Mouse (Mus musculus): ENCODE measurements at regions not wholly inside any gene's neighbourhood (a gene's known extent, or its start where the extent isn't known, plus 50 kb on each side); places are given as distances from the start of the nearest gene placed in this dataset.

DNA sequence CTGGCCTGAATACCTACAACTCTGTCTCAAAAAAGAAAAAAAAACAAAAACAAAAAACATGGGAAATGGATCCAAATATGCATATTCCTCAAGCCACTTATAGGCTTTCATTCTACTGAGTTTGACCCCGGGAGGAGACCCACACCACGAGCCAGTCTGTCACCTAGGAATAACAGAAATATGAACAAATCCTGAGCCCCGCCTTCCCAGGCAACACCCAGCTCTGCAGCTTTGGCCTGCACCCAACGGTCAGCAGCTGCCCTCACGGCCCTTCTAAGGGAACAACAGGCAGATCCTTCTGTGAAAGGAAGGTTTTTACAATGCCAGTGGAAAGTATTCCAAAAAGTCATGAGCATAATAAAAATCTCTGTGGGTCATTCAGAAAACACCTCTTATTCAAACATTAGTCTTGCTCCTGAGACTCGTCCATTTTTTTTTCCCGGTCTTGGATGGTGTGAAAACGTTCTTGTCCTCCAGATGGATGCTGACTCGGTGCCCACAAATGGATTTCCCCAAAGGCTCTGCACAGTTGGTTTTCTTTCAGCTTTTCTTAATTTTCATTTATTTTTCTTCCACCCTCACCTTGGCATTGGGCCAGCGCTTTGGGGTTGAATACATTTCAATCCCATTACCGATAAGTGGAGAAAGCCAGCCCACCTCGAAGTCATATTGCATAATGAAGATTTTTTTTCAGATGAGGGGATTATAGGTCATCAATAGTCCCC, 130.6 kb upstream of the Ptprt start:
- no peak for TF ChIP-seq CTCF (IDR thresholded peaks at IDR 0.05)
- Histone ChIP-seq H3K27ac (no peak overlapping the region), H3K4me3 (no peak overlapping the region)
- DNase-seq (ENCODE audit: extremely low spot score in 1 of 2, low spot score in 2 of 2) = no peak
- intact Hi-C loops (cut with DNase I) = no loop called here

- no peak overlapping the region for H3K27ac ChIP-seq
- intact Hi-C loops (cut with DNase I) = no loop called here
- no peak for DNase-seq (ENCODE audit: extremely low spot score in 1 of 2, low spot score in 2 of 2)
- no peak overlapping the region for H3K4me3 ChIP-seq
- TF ChIP-seq CTCF (IDR thresholded peaks at IDR 0.05) = no peak
These were observed 123.3 kb upstream of the Ptprt start for GRCm38 (mm10) chr2:162784176-162784813.

GRCm38 (mm10) chr2:162781599-162781998, 120.7 kb upstream of the Ptprt start:
- peak; percentile 16 to 54 for DNase-seq (ENCODE audit: extremely low spot score in 1 of 2, low spot score in 2 of 2)
- intact Hi-C loops (cut with DNase I) = loop anchor here (1.0 kb wide), 1 partner anchor 107 kb away; no protein-coding TSS in a partner anchor
- Histone ChIP-seq H3K27ac (no peak overlapping the region; the same call in 1 of the 2 replicates), H3K4me3 (no peak overlapping the region)
- TF ChIP-seq CTCF (IDR thresholded peaks at IDR 0.05) = no peak; the same call in 1 of the 2 replicates

GRCm38 (mm10) chr2:162776542-162776941, 115.6 kb upstream of the Ptprt start:
- Histone ChIP-seq H3K4me3 (no peak overlapping the region), H3K27ac (peak overlapping the region; percentile 69)
- DNase-seq (ENCODE audit: extremely low spot score in 1 of 2, low spot score in 2 of 2) = peak; percentile 31 to 36
- intact Hi-C loops (cut with DNase I) = no loop called here
- TF ChIP-seq CTCF (IDR thresholded peaks at IDR 0.05) = no peak

DNA sequence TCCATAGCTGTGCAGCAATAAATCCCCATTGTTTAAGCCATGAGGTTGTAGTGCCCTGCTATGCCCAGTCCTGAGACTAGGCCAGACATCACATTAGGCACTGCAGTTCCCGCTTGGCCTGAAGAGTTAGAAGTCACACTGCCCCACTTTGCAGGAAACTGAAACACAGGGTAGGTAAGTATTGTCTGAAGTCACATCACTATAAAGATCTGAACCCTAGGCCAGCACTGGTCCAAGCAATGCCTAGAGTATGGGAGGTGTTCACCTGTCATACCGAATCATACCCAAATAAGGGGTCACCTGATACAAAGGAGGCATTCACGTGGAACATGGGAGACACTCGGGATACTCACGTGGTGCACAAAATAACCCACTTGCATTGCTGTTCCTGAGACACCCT, 111.6 kb upstream of the Ptprt start:
- TF ChIP-seq CTCF (IDR thresholded peaks at IDR 0.05) = no peak
- DNase-seq (ENCODE audit: extremely low spot score in 1 of 2, low spot score in 2 of 2) = no peak
- Histone ChIP-seq H3K4me3 (no peak overlapping the region), H3K27ac (no peak overlapping the region)
- intact Hi-C loops (cut with DNase I) = no loop called here

DNA sequence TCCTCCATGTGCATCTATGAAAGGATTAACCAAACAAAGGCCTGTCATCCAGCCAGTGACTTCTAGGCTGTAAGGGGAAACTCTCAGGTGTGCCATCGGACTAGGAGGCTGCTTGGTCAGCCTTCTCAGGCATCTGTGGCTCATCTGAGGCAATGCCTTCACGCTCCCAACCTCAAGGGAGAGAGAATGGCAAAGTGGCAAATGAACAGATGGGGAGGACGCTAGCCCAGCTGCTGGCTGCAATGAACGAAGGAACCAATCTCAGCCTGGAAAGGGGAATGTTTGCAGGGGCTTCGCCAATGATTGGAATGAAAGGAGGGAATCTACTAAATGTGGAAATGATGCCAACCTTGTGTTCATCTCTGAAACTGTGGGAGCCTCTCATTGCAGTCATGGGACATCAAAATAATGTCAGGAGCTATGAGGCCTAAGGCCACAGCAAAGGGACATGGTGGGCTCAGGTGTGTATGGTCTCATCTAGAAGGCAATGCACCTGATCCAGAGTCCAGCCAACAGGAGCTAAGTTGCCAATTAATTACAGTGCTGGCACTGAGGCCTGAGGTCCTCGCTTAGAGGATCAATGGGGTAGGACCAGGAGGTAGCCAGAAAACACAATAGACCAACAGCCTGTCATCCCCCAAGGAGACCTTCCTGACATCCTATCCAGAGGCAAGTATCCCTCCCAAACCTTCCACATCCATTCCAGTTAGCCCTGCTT, 108.9 kb upstream of the Ptprt start:
- no peak for TF ChIP-seq CTCF (IDR thresholded peaks at IDR 0.05)
- Histone ChIP-seq H3K4me3 (no peak overlapping the region), H3K27ac (no peak overlapping the region)
- no peak for DNase-seq (ENCODE audit: extremely low spot score in 1 of 2, low spot score in 2 of 2)
- intact Hi-C loops (cut with DNase I) = no loop called here

DNA sequence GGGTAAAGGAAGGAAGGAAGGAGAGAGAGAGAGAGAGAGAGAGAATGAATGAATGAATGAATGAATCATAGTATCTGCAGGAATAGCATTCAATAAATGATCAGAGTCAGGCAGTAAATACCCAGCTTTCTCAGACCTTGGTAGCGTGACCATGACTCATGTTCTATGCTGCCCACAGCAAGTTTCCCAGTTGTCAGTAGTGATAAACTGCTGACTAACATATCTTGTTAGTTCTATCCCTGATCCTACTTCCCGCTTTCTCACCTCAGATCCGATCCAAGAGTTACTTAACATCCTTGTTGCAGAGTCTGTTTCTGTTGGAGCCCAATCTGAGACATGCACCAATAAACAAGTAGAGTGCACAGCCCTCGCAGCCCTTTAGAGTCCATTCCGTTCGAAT, 103.1 kb upstream of the Ptprt start:
- DNase-seq (ENCODE audit: extremely low spot score in 1 of 2, low spot score in 2 of 2) = no peak
- TF ChIP-seq CTCF (IDR thresholded peaks at IDR 0.05) = no peak
- intact Hi-C loops (cut with DNase I) = no loop called here
- H3K27ac ChIP-seq = no peak overlapping the region
- H3K4me3 ChIP-seq = no peak overlapping the region

- no peak for DNase-seq (ENCODE audit: extremely low spot score in 1 of 2, low spot score in 2 of 2)
- intact Hi-C loops (cut with DNase I) = no loop called here
- Histone ChIP-seq H3K4me3 (no peak overlapping the region), H3K27ac (no peak overlapping the region)
- TF ChIP-seq CTCF (IDR thresholded peaks at IDR 0.05) = no peak
These were observed 79.6 kb upstream of the Ptprt start for GRCm38 (mm10) chr2:162740523-162740922.

DNA sequence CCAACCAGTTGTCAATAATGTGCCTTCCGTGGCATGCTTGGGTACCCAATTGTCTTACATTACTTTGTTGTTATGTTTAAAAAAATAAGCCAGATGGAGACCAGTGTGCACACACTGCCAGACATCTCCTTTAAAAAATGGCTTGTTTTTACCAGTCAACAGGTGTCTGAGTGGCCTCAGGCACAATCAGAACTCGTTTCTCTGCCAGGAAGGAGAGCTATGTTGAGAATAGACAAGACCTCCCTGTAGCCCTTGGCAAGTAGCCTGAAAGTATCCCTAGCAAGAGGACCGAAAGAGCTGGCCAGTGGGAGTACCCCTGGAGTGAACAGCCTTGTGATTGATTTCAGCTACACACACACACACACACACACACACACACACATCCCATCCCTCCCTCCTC, 74.8 kb upstream of the Ptprt start:
- intact Hi-C loops (cut with DNase I) = no loop called here
- no peak for DNase-seq (ENCODE audit: extremely low spot score in 1 of 2, low spot score in 2 of 2)
- Histone ChIP-seq H3K27ac (no peak overlapping the region), H3K4me3 (no peak overlapping the region)
- TF ChIP-seq CTCF (IDR thresholded peaks at IDR 0.05) = no peak

- DNase-seq (ENCODE audit: extremely low spot score in 1 of 2, low spot score in 2 of 2) = no peak
- Histone ChIP-seq H3K27ac (no peak overlapping the region), H3K4me3 (no peak overlapping the region)
- intact Hi-C loops (cut with DNase I) = no loop called here
- TF ChIP-seq CTCF (IDR thresholded peaks at IDR 0.05) = no peak
These were observed 73.3 kb upstream of the Ptprt start for GRCm38 (mm10) chr2:162734286-162734685.

DNA sequence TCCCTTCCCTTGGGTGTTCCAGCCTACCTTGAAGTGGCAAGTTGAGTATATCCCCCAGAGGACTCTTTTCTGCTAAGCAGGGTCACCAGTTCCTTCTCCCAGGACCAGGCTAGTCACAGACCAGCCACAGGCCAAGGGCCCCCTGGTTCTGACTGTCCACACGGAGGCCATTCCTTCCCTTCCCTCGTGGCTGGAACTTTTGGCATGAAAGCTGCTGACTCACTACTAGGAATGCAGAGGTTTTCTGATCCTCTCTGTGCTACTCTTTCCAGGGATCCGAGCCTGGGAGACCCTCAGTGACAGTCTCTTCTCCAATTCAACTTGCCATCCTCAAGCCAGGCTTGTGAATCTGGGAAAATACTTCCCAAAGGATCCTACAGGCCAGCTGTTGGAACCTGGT, 59.1 kb upstream of the Ptprt start:
- Histone ChIP-seq H3K4me3 (no peak overlapping the region), H3K27ac (no peak overlapping the region)
- intact Hi-C loops (cut with DNase I) = no loop called here
- no peak for TF ChIP-seq CTCF (IDR thresholded peaks at IDR 0.05)
- no peak for DNase-seq (ENCODE audit: extremely low spot score in 1 of 2, low spot score in 2 of 2)

DNA sequence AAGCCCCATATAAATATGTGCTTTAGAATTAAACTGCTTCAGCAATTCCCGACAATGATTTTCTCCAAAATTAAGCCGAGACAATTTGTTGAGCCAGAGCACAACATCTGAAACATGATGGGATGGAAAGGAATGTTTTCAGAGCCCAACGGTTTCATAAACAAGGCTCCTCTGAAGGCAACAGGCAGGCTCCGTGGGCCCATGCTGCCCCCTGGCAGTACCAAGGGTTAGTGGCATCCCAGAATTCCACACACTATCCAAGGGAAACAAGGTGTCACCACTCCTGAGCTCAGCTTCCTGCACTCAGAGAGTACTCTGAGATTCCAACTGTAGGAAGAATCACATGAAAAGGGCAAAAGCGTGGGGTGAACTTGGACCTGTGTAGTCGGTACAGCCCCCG, 57.5 kb upstream of the Ptprt start:
- TF ChIP-seq CTCF (IDR thresholded peaks at IDR 0.05) = peak; percentile 44
- Histone ChIP-seq H3K27ac (no peak overlapping the region), H3K4me3 (no peak overlapping the region)
- DNase-seq (ENCODE audit: extremely low spot score in 1 of 2, low spot score in 2 of 2) = no peak
- intact Hi-C loops (cut with DNase I) = no loop called here
